Mouse (Mus musculus) MEL (cell line): ENCODE measurements at regions not wholly inside any gene's neighbourhood (a gene's known extent, or its start where the extent isn't known, plus 50 kb on each side); places are given as distances from the start of the nearest gene placed in this dataset.

Experiments
- CTCF ChIP-seq, 3 experiments: IDR thresholded peaks in 2 of 3; conservative IDR thresholded peaks in 1 of 3; 2 replicates each; pipeline ENCODE4 v1.5.1; 2011 to 2012; ENCODE audit warnings: low read length in 3 of 3, low read depth in 2 of 3, mild to moderate bottlenecking in 2 of 3, improper control_type of control experiment in 1 of 3, inconsistent platforms in 1 of 3, mixed read lengths in 1 of 3, moderate library complexity in 1 of 3; ENCODE audit not compliant: control insufficient read depth in 1 of 3, insufficient read depth in 1 of 3, poor library complexity in 1 of 3, severe bottlenecking in 1 of 3
- E2F4 ChIP-seq: IDR thresholded peaks from 2 replicates; pipeline ENCODE4 v1.6.1; 2011; ENCODE audit warnings: low read depth, low read length, improper control_type of control experiment, borderline replicate concordance
- POLR2A ChIP-seq, 2 experiments: IDR thresholded peaks; 2 replicates each; pipeline ENCODE4 v1.6.1; 2011 to 2012; ENCODE audit warnings: low read length in 2 of 2, mild to moderate bottlenecking in 2 of 2, control low read depth in 1 of 2, improper control_type of control experiment in 1 of 2, low read depth in 1 of 2, moderate library complexity in 1 of 2; ENCODE audit not compliant: control insufficient read depth in 1 of 2, insufficient read depth in 1 of 2, poor library complexity in 1 of 2

- no peak for TF ChIP-seq CTCF (IDR thresholded peaks at IDR 0.05 in 2 of 3, conservative IDR thresholded peaks at IDR 0.05 in 1 of 3; ENCODE audit: control insufficient read depth in 1 of 3, insufficient read depth in 1 of 3, low read depth in 2 of 3, low read length in 3 of 3, poor library complexity in 1 of 3, severe bottlenecking in 1 of 3)
- no peak for TF ChIP-seq POLR2A (IDR thresholded peaks at IDR 0.05; ENCODE audit: control insufficient read depth in 1 of 2, insufficient read depth in 1 of 2, low read depth in 1 of 2, low read length in 2 of 2, poor library complexity in 1 of 2)
- TF ChIP-seq E2F4 = no peak
Observed at GRCm38 (mm10) chr1:69457471-69457870, 229.6 kb downstream of the Ikzf2 start.
